Mouse (Mus musculus): ENCODE measurements around the gene Car11.
"Not testable (repeated sequence)": the region's sequence is repeated elsewhere in the genome, so short reads cannot be mapped to it uniquely, and the experiment has no call there.

Gene Car11

DNA sequence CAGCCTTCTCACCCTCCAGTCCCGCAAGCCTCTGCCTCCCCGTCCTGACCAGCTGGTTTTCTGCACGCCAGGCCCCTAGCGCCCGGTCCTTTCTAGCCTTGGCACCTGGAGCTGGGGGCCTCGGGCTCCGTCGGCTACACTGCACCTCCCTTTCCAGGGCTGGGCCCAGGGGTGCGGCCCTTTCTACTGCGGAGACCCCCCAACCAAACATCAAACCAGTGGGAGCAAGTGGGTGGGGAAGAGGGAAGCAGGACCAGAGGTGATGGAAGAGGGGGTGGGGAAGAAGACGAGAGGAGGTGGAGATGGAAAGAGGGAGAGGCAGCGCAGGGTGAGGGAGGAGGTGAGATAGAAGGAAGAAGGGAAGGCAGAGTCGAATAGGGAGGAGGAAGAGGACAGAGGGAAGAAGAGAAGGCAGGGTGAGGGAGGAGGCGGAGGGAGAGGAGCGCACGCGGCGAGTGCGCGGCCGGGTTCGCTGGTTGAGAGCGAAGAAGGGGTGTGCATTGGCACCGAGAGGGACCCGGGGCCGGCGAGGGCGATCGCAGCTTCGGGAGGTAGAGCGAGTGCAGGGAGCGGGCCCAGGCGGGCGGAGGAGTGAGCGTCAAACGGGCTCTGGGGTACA is at the start of gene Car11:
Car11 (plus strand) TSS at position 321 of the 619 bp plus-strand sequence.
- no peak for DNase-seq (ENCODE audit: low spot score in 2 of 2)

GRCm38 (mm10) chr7:45650484-45650883 is 49.2 kb upstream of the Car11 start:
- not testable (repeated sequence) for DNase-seq (ENCODE audit: low spot score in 2 of 2)

- no peak for DNase-seq (ENCODE audit: low spot score in 2 of 2)
Observed at GRCm38 (mm10) chr7:45654424-45655047, 45.1 kb upstream of the Car11 start.

GRCm38 (mm10) chr7:45660746-45661478 is 38.7 kb upstream of the Car11 start:
- DNase-seq (ENCODE audit: low spot score in 2 of 2) = no peak

- DNase-seq (ENCODE audit: low spot score in 2 of 2) = not testable (repeated sequence)
Observed at GRCm38 (mm10) chr7:45661702-45662101, 37.9 kb upstream of the Car11 start.

DNA sequence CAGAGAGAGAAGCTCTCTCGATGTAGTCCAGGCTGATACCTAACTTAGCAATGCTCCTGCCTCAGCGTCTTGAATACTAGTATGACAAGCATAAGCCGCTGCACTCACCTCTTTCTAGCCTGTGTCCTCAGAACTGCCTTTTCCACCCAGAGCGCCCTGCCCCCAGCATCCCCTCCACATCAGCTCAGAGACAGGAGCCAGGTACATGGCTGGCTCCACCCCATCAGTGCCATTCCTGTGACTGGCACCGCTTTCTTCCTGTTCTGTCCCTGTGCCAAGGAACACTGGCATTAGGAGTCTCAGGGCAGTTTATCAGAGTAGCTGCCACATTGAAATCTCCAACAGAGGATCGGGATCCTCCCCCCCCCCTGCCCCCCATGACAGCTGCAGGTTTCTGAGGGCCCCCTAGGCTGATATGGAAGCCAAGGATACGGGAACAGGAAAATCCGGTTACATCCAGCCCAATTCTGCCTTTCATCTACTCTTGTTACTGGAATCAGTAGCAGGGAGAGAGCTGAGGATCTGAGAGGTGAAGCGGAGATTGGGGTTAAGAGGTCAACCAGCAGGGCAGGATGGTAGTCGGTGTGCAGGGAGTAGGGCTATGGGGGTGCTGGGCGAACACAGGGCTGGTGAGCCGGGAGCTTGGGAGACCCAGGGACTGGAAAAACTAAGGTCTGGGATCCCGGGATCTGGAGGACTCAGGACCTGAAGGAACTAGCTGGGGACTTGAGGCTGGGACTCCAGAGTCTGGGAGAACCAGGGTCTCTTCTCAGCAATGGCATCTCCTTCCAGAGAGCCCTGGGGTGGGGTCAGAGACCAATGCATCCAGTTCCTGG is 34.1 kb upstream of the Car11 start:
- DNase-seq (ENCODE audit: low spot score in 2 of 2) = no peak

- no peak for DNase-seq (ENCODE audit: low spot score in 2 of 2)
Observed at GRCm38 (mm10) chr7:45666161-45666560, 33.5 kb upstream of the Car11 start, which contains the start of gene Fut2. TSS of gene Fut2 (minus strand) at chr7:45666394.

- no peak for DNase-seq (ENCODE audit: low spot score in 2 of 2)
Observed at GRCm38 (mm10) chr7:45667761-45668160, 31.9 kb upstream of the Car11 start.

GRCm38 (mm10) chr7:45668921-45669320 is 30.7 kb upstream of the Car11 start:
- no peak for DNase-seq (ENCODE audit: low spot score in 2 of 2)

GRCm38 (mm10) chr7:45677627-45678295 is 21.9 kb upstream of the Car11 start:
- DNase-seq (ENCODE audit: low spot score in 2 of 2) = no peak

- DNase-seq (ENCODE audit: low spot score in 2 of 2) = no peak
Observed at GRCm38 (mm10) chr7:45678513-45678912, 21.1 kb upstream of the Car11 start.

DNA sequence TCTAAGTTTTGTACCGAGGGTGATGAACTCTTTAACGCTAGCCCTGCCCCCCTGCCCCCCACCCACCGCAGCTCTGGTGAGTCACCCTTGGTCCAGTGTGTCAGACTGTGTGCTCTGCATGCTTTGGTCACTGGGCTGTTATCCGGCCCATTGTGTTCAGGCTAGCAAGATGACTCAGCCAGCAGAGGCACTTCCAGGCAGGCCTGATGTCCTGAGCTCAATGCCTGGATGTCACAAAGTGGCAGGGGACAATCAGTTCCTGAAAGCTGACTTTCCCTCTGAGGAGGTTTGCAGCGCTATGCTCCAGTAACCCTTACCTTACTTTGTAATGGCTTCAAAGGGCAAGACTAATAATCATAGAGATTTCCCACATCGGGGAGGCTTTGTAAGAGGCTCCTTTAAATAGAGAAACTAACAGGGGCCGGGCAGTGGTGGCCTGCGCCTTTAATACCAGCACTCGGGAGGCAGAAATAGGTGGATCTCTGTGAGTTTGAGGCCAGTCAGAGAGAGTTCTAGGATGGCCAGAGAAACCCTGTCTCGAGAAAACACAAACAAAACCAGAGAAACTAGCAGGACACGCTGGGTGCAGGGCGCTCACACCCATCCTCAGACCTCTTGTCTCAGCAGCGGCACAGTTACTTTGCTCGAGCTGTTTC is 19.5 kb upstream of the Car11 start:
- no peak for DNase-seq (ENCODE audit: low spot score in 2 of 2)

- no peak for DNase-seq (ENCODE audit: low spot score in 2 of 2)
Observed at GRCm38 (mm10) chr7:45681046-45681736, 18.5 kb upstream of the Car11 start.

GRCm38 (mm10) chr7:45682144-45683126 is 17.2 kb upstream of the Car11 start:
- DNase-seq (ENCODE audit: low spot score in 2 of 2) = peak; percentile 81 to 94

GRCm38 (mm10) chr7:45683396-45684050 is 16.1 kb upstream of the Car11 start, which contains the start of gene Ntn5:
TSS of gene Ntn5 (plus strand) at chr7:45684022.
- no peak for DNase-seq (ENCODE audit: low spot score in 2 of 2)

DNA sequence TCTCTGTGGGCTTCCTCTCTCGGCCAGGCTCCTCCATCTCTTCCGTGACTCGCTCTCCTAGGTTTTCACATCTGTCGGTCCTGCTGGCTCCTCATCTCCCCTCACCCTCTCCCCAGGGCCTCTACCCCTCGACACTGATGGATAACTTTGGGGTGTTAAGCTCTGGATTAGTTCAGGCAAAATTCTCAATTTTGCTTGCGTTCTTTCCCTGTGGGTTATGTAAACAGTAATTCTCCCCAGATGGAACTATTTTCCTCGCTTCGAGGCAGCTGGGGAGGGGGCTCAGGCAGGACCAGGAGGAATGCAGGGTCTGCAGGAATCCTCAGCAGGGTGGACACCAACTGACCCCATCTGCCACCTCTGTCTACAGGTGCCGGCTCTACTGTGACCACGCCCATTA is 13.8 kb upstream of the Car11 start:
- DNase-seq (ENCODE audit: low spot score in 2 of 2) = no peak

- DNase-seq (ENCODE audit: low spot score in 2 of 2) = no peak
Observed at GRCm38 (mm10) chr7:45686841-45687240, 12.8 kb upstream of the Car11 start.

DNA sequence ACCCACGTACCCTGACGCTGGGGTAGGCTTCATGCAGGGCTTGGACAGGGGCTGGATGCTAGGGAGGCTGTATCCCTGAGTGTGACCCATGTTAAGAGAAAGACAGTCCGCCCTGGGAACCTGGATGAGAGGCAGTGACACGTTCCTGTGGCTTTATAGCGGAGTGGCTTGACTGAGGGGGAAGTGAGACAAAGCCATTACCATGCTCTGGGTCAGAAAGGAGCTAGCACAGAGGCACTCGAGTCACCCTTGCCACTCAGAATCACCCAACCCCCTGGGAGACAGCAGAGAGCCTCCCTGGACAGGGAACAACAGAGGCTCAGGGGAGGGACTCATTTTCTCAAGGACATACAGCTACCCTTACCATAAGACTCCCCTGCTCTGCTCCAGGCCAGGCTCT is 10.5 kb upstream of the Car11 start:
- no peak for DNase-seq (ENCODE audit: low spot score in 2 of 2)
